Mouse (Mus musculus): ENCODE results near the gene Ankrd44.

- TF ChIP-seq CTCF (IDR thresholded peaks at IDR 0.05; ENCODE audit: low read depth, low read length) (no peak), POLR2A (IDR thresholded peaks at IDR 0.05; ENCODE audit: borderline replicate concordance, low read depth, low read length) (no peak)
Observed at GRCm38 (mm10) chr1:54809811-54810549, 116.2 kb downstream of the Ankrd44 start.

Data from bone marrow macrophage, adult 2 months (primary cell).